Mouse (Mus musculus): ENCODE data around the gene Sectm1b. TPM values are rescaled to one million over a fixed set of nuclear protein-coding genes. Genes with fewer than 3 reads are reported as not detected.
"Not testable (repeated sequence)": the region's sequence is repeated elsewhere in the genome, so short reads cannot be mapped to it uniquely, and the experiment has no call there.

Gene Sectm1b
- polyA plus RNA-seq, 1 experiment: not detected

DNA sequence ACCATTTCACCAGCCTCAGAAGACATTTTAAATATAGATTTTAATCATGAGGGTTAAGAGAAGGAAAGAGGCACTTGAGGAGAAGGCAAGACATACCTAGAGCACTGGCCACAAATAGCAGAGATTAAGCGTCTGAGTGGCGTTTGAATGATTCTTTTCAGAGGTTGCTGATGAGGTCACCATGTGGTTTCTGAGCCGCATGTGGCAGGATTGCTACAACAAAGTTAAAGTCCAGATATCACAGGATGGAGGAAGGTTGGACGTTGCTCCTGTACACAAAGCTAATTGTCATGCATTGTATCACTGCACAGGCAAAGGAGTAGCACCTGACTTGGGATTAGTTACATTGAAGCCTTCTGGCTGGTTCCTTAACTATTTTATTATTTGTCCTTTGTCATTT is 22.9 kb upstream of the Sectm1b start:
- Histone ChIP-seq H3K27ac (replicated peaks; ENCODE audit: low read depth, low read length) (no peak overlapping the region), H3K4me3 (ENCODE audit: insufficient read depth, low read depth, low read length) (no peak overlapping the region), H3K4me1 (ENCODE audit: control insufficient read depth, insufficient read depth, insufficient read length, low read length) (no peaks in the 10 kb centered on the region; the same call in 1 of the 2 replicates)

DNA sequence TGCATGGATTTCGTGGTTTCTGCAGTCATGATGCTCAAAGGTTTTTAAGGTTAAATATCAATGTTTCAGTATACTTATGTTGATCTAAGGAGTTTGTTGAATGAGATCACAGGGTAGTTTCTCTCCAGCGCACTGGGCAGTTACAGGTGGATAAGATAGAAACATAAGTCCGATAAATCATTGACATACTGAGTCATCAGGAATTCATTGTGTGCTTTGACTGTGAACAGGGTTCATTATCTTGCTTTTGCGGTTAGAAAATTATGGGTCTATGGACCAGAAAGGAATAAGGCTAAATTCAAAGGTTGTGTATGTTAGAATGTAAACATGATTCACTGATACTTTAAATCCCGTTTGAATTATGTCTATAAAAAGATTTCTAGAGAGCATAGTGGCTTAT is 21.8 kb upstream of the Sectm1b start:
- H3K4me3 ChIP-seq (ENCODE audit: insufficient read depth, low read depth, low read length): no peak overlapping the region
- H3K27ac ChIP-seq (replicated peaks; ENCODE audit: low read depth, low read length): no peak overlapping the region
- no peaks in the 10 kb centered on the region; the same call in 1 of the 2 replicates for H3K4me1 ChIP-seq (ENCODE audit: control insufficient read depth, insufficient read depth, insufficient read length, low read length)

GRCm38 (mm10) chr11:121082857-121083500 is 19.6 kb upstream of the Sectm1b start:
- Histone ChIP-seq H3K4me1 (ENCODE audit: control insufficient read depth, insufficient read depth, insufficient read length, low read length) (no peaks in the 10 kb centered on the region; the same call in 1 of the 2 replicates), H3K27ac (replicated peaks; ENCODE audit: low read depth, low read length) (peak overlapping the region; percentile 28; the same call in 1 of the 2 replicates), H3K4me3 (ENCODE audit: insufficient read depth, low read depth, low read length) (no peak overlapping the region)

GRCm38 (mm10) chr11:121082250-121082649 is 18.9 kb upstream of the Sectm1b start:
- Histone ChIP-seq H3K4me3 (ENCODE audit: insufficient read depth, low read depth, low read length) (no peak overlapping the region), H3K4me1 (ENCODE audit: control insufficient read depth, insufficient read depth, insufficient read length, low read length) (no peaks in the 10 kb centered on the region; the same call in 1 of the 2 replicates), H3K27ac (replicated peaks; ENCODE audit: low read depth, low read length) (peak overlapping the region; percentile 28; the same call in 1 of the 2 replicates)

GRCm38 (mm10) chr11:121081120-121081519 is 17.8 kb upstream of the Sectm1b start, which contains the start of gene Sectm1a:
Gene Sectm1a, minus strand, starts transcription at chr11:121081220.
- Histone ChIP-seq H3K4me1 (ENCODE audit: control insufficient read depth, insufficient read depth, insufficient read length, low read length) (no peaks in the 10 kb centered on the region; the same call in 1 of the 2 replicates), H3K27ac (replicated peaks; ENCODE audit: low read depth, low read length) (no peak within 1 kb of the TSS)

DNA sequence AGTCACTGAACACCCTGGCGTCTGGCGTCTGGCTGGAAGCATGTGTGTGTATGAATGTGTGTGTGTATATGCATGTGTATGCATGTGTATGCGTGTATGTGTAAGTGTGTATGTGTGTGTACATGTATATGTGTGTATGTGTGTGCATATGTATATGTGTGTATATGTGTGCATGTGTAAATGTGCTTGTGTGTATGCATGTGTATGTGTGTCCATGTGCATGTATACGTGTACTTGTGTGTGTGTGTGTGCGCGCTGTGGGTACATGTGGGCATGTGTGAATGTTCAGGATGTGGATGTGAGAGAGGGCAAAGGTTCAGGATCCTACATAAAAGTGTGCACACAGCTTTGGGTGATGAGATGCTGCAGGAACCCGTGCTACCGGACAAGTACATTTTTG is 17.0 kb upstream of the Sectm1b start:
- Histone ChIP-seq H3K4me1 (ENCODE audit: control insufficient read depth, insufficient read depth, insufficient read length, low read length) (no peaks in the 10 kb centered on the region; the same call in 1 of the 2 replicates), H3K4me3 (ENCODE audit: insufficient read depth, low read depth, low read length) (no peak overlapping the region), H3K27ac (replicated peaks; ENCODE audit: low read depth, low read length) (no peak overlapping the region)

More at GRCm38 (mm10) chr11:121081120-121081519, 17.8 kb upstream of the Sectm1b start, which contains the start of gene Sectm1a:
- H3K4me3 ChIP-seq (ENCODE audit: insufficient read depth, low read depth, low read length): no peak within 1 kb of the TSS

DNA sequence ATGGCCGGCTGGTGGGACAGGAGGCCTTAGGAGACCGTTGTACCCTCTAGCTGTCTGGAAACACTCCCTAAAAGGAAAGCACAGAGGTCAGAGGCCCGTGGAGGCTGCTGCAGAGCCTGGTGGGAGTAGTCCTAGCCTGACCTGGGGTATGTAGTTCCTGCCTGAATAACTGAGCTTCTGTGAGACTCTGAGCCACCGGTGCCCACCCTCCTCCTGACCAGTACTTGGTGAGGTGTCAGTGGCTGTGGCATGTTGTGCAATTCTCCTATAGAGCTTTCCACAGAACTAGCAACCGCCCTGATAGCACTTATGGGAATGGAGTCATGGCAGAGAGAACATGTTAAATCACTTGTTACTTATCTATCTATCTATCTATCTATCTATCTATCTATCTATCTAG is 12.3 kb upstream of the Sectm1b start:
- Histone ChIP-seq H3K4me1 (ENCODE audit: control insufficient read depth, insufficient read depth, insufficient read length, low read length) (no peaks in the 10 kb centered on the region), H3K27ac (replicated peaks; ENCODE audit: low read depth, low read length) (no peak overlapping the region), H3K4me3 (ENCODE audit: insufficient read depth, low read depth, low read length) (no peak overlapping the region)

DNA sequence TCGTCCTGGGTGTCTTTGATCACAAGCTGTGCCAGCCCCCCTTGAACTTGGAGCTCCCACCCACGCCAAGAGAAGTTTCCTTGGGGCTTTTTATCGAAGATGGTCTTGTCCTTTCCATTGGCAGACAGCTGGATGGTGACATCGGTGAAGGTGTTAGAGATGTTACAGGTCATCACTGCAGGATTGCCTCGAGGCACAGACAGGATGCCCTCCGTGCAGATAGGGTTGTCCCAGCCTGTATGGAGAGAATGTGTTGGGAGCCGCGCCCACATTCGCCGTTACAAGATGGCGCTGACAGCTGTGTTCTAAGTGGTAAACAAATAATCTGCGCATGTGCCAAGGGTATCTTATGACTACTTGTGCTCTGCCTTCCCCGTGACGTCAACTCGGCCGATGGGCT is 6.3 kb upstream of the Sectm1b start:
- H3K4me3 ChIP-seq (ENCODE audit: insufficient read depth, low read depth, low read length); H3K27ac ChIP-seq (replicated peaks; ENCODE audit: low read depth, low read length); H3K4me1 ChIP-seq (ENCODE audit: control insufficient read depth, insufficient read depth, insufficient read length, low read length): not testable (repeated sequence)

GRCm38 (mm10) chr11:121067895-121068294 is 4.5 kb upstream of the Sectm1b start:
- Histone ChIP-seq H3K4me3 (ENCODE audit: insufficient read depth, low read depth, low read length) (no peak overlapping the region), H3K4me1 (ENCODE audit: control insufficient read depth, insufficient read depth, insufficient read length, low read length) (no peaks in the 10 kb centered on the region)

DNA sequence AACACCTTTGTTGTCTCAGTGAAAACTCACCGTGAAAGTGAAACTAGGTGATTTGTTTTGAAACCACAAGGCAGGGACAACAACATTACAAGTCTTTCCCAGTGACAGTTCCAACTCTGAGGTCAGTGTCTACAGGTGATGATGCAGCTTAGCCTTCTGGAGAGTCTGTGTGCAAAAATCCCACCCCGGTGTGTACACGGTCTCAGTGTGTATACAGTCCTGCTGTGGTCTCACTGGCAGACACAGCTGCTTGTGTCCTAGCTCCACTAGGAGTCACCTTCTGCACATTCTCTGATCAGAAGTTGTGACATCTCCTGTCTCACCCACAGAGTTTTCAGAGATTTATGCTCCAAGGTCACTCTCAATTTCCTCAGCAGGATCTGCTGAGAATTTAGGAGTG is 828 bp upstream of the Sectm1b start:
- no peak overlapping the region for H3K4me3 ChIP-seq (ENCODE audit: insufficient read depth, low read depth, low read length)
- H3K27ac ChIP-seq (replicated peaks; ENCODE audit: low read depth, low read length): no peak overlapping the region

More at GRCm38 (mm10) chr11:121067895-121068294, 4.5 kb upstream of the Sectm1b start:
- H3K27ac ChIP-seq (replicated peaks; ENCODE audit: low read depth, low read length): no peak overlapping the region

GRCm38 (mm10) chr11:121061615-121062014 is 1.8 kb downstream of the Sectm1b start:
- Histone ChIP-seq H3K4me1 (ENCODE audit: control insufficient read depth, insufficient read depth, insufficient read length, low read length) (peaks cover 5% of the 10 kb centered on the region), H3K27ac (replicated peaks; ENCODE audit: low read depth, low read length) (no peak overlapping the region), H3K4me3 (ENCODE audit: insufficient read depth, low read depth, low read length) (no peak overlapping the region)

More for the DNA sequence above, 828 bp upstream of the Sectm1b start:
- H3K4me1 ChIP-seq (ENCODE audit: control insufficient read depth, insufficient read depth, insufficient read length, low read length): no peaks in the 10 kb centered on the region

DNA sequence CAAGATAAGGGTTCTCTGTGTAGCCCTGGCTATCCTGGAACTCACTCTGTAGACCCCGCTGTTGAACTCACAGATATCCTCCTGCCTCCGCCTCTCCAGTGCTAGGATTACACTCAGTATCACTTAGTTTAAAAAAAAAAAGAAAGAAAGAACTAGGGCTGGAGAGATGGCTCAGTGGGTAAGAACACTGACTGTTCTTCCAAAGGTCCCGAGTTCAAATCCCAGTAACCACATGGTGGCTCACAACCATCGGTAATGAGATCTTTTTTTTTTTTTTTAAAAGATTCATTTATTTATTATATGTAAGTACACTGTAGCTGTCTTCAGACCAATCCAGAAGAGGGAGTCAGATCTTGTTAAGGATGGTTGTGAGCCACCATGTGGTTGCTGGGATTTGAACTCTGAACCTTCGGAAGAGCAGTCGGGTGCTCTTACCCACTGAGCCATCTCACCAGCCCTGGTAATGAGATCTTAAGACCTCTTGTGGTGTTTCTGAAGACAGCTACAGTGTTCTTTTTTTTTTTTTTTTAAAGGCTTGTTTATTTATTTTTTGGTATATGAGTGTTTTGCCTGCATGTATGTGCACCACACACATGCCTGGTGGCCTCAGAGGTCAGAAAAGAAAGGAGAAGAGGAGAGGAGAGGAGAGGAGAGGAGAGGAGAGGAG is 2.8 kb downstream of the Sectm1b start:
- H3K27ac ChIP-seq (replicated peaks; ENCODE audit: low read depth, low read length); H3K4me3 ChIP-seq (ENCODE audit: insufficient read depth, low read depth, low read length); H3K4me1 ChIP-seq (ENCODE audit: control insufficient read depth, insufficient read depth, insufficient read length, low read length): not testable (repeated sequence)

DNA sequence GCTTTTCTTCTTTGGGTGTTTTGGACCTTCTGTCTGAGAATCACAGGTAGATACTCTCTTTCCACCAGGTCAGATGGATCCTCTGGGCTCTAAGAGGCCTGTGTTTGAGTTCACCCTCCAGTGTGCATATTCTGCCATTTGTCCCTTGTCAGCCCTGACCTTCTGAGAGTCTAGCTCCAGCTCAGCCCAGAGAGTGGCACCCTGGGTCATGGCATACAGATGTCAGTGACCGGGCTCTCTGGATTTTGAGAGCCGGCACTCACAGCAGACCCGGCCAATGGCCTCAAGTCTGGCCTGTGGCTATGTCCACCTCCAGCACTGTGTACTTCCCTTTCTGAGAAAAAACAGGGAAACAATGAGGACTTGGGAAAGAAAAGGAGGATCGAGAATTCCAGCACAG is 3.9 kb downstream of the Sectm1b start:
- H3K4me3 ChIP-seq (ENCODE audit: insufficient read depth, low read depth, low read length): no peak overlapping the region
- no peak overlapping the region for H3K27ac ChIP-seq (replicated peaks; ENCODE audit: low read depth, low read length)
- peaks cover 7% of the 10 kb centered on the region for H3K4me1 ChIP-seq (ENCODE audit: control insufficient read depth, insufficient read depth, insufficient read length, low read length)

DNA sequence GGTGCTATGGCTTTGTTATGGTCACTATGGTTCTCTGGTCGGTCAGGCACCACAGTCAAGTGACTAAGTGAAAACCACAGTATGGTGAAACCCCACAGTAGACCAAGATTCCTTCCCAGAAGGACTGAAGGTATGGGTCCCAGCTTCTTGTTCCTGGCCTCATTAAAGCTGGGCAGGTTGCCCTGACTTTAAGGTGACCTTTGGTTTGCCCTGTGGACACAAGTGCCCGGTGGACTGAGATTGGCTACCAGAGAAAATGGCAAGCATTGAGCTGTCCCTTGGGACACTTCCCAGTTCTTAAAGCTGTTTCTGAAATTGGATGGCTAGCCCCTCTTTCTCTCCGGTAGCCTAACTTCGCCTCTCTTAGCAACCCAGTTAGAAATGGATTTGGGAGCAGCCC is 4.4 kb downstream of the Sectm1b start:
- no peak overlapping the region for H3K27ac ChIP-seq (replicated peaks; ENCODE audit: low read depth, low read length)
- peaks cover 7% of the 10 kb centered on the region for H3K4me1 ChIP-seq (ENCODE audit: control insufficient read depth, insufficient read depth, insufficient read length, low read length)
- H3K4me3 ChIP-seq (ENCODE audit: insufficient read depth, low read depth, low read length): no peak overlapping the region

DNA sequence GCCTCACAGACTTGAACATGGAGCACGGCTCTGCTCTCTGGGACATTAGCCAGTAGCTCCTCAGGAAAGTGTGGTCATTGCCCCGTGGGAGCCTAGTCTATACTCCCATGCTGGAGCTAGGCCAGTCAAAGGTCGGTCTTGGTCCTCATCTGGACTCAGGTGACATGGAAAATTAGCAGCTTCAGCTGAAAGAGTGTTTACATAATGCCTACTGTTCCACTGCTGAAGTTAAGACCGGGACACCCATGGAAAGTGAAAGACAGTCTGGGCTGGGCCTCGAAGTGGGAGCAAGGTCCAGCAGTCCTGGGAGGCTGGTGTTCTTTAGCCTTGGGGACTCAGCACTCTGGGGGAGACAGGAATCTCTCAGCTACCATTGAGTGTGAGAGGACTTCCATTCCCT is 5.2 kb downstream of the Sectm1b start:
- Histone ChIP-seq H3K27ac (replicated peaks; ENCODE audit: low read depth, low read length) (no peak overlapping the region), H3K4me1 (ENCODE audit: control insufficient read depth, insufficient read depth, insufficient read length, low read length) (peaks cover 7% of the 10 kb centered on the region), H3K4me3 (ENCODE audit: insufficient read depth, low read depth, low read length) (no peak overlapping the region)
